22 mouse cellular contexts compared by ENCODE assay signal in the genomic region with DNA sequence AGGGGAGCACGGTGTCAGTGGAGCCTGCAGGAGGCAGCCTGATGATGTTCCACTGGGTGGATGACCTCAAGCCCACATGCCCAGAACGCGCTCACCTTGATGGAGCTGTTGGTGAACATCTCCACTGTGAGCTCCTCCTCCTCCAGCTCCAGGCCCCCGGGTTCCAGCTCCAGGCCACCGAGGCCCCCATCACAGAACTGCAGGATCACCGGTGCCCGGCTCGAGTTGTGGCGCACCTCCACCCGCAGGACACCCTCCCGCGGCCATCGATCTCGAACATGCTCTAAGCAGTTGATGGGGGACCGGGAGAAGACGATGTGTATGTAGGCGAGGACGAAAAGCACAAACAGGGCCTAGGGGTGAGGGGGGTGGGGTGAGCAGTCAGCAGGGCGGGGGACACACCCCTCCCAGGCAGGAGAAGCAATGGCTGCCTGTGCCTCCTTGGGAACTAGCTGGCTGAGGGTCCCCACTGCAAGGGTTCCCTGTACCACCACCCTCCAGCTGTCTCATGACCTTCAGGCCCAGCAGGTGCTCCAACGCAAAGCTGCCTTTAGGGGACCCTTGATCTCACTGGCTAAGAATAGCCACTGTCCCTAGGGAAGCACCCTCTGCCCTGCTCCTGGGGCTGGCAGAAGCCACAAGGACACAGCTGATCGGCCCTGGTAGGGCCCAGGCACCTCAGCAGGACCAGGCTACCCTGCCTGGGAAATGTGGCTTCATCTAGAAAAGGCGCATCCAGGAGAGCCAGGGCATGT. TPM values are rescaled to one million over a fixed set of nuclear protein-coding genes. Genes with fewer than 3 reads are reported as not detected.
DNase-seq lines count a peak whose midpoint lies in the region; ATAC-seq lines count a peak whose summit lies in the region.
"Had no signal": no experiment of that assay in that cellular context is flagged by ENCODE, and none has a peak within 500 bp of the region (broad histone marks: within the 10 kb centered on the region; RNA-seq: fewer than 3 reads in every experiment).

No protein-coding gene starts in this region.

- intact Hi-C loops in heart, postnatal 25 days (cut with DNase I), result no loop called here

- H3K4me3 ChIP-seq in heart, embryonic 10.5 days, result peak overlapping the region; percentile 16; the same call in 1 of the 2 replicates
- no peak overlapping the region for H3K4me3 ChIP-seq in midbrain, embryonic 12.5 days
- no peak overlapping the region for H3K4me3 ChIP-seq in midbrain, embryonic 15.5 days
- H3K4me3 ChIP-seq in heart, embryonic 13.5 days, result no peak overlapping the region
- H3K4me3 ChIP-seq: kidney, embryonic 15.5 days; liver, embryonic 12.5 days; lung, embryonic 15.5 days; neural tube, embryonic 15.5 days had no signal

- no peak for DNase-seq in heart, embryonic 10.5 days (ENCODE audit: low spot score)
- DNase-seq in heart, postnatal 25 days (ENCODE audit: low spot score), result no peak
- peak; percentile 83 for DNase-seq in skeletal muscle tissue, adult 2 months (ENCODE audit: low read depth, low spot score)
- no peak for DNase-seq in kidney, adult 11 months
- DNase-seq: adrenal gland, adult 2 months; cerebellum, postnatal 10 days; embryo, embryonic 11 days; gastrocnemius, postnatal 10 days; left cerebral cortex, postnatal 4 days; right cerebral cortex, postnatal 25 days had no signal

- H3K9ac ChIP-seq in midbrain, embryonic 12.5 days (replicated peaks), result peak overlapping the region; percentile 15; the same call in 1 of the 2 replicates
- no peak overlapping the region for H3K9ac ChIP-seq in midbrain, embryonic 15.5 days
- peak overlapping the region; percentile 12 for H3K9ac ChIP-seq in heart, embryonic 13.5 days
- H3K9ac ChIP-seq: kidney, embryonic 15.5 days; liver, embryonic 12.5 days; lung, embryonic 15.5 days; neural tube, embryonic 15.5 days had no signal

- no peak overlapping the region for H3K4me2 ChIP-seq in midbrain, embryonic 12.5 days (replicated peaks)
- no peak overlapping the region for H3K4me2 ChIP-seq in midbrain, embryonic 15.5 days
- no peak overlapping the region for H3K4me2 ChIP-seq in heart, embryonic 13.5 days
- H3K4me2 ChIP-seq: kidney, embryonic 15.5 days; liver, embryonic 12.5 days; lung, embryonic 15.5 days; neural tube, embryonic 15.5 days had no signal

- no peaks in the 10 kb centered on the region for H3K27me3 ChIP-seq in heart, embryonic 10.5 days (ENCODE audit: insufficient read depth, poor library complexity, severe bottlenecking)
- H3K27me3 ChIP-seq in midbrain, embryonic 12.5 days, result 0 out of 2 replicates have a peak, but pooled peaks cover 4% of the 10 kb centered on the region
- no peaks in the 10 kb centered on the region for H3K27me3 ChIP-seq in midbrain, embryonic 15.5 days (replicated peaks)
- no peaks in the 10 kb centered on the region for H3K27me3 ChIP-seq in heart, embryonic 13.5 days (replicated peaks)
- H3K27me3 ChIP-seq: kidney, embryonic 15.5 days; liver, embryonic 12.5 days; lung, embryonic 15.5 days; neural tube, embryonic 15.5 days had no signal

- H3K9me3 ChIP-seq in heart, embryonic 10.5 days, result no peaks in the 10 kb centered on the region; the same call in 1 of the 2 replicates
- H3K9me3 ChIP-seq in midbrain, embryonic 12.5 days, result no peaks in the 10 kb centered on the region
- H3K9me3 ChIP-seq in midbrain, embryonic 15.5 days, result no peaks in the 10 kb centered on the region
- 0 out of 2 replicates have a peak, but pooled peaks cover 10% of the 10 kb centered on the region for H3K9me3 ChIP-seq in heart, embryonic 13.5 days
- H3K9me3 ChIP-seq: kidney, embryonic 15.5 days; lung, embryonic 15.5 days; neural tube, embryonic 15.5 days had no signal

- ATAC-seq in midbrain, embryonic 12.5 days (ENCODE audit: low FRiP score, low read depth), result no peak
- ATAC-seq in midbrain, embryonic 15.5 days (replicated peaks), result no peak
- ATAC-seq in heart, embryonic 13.5 days (ENCODE audit: extremely low read depth, insufficient number of reproducible peaks, low FRiP score, low TSS enrichment), result no peak
- ATAC-seq: forebrain, embryonic 16.5 days; inflammation-experienced regulatory T-cells, adult 6 months; liver, embryonic 12.5 days had no signal

- H3K4me1 ChIP-seq in heart, embryonic 10.5 days, result peaks cover 49% of the 10 kb centered on the region
- peaks cover 22% of the 10 kb centered on the region for H3K4me1 ChIP-seq in midbrain, embryonic 12.5 days
- H3K4me1 ChIP-seq in midbrain, embryonic 15.5 days, result peaks cover 28% of the 10 kb centered on the region
- H3K4me1 ChIP-seq in heart, embryonic 13.5 days, result peaks cover 39% of the 10 kb centered on the region

- peaks cover 56% of the 10 kb centered on the region for H3K36me3 ChIP-seq in heart, embryonic 10.5 days
- peaks cover 60% of the 10 kb centered on the region for H3K36me3 ChIP-seq in midbrain, embryonic 12.5 days
- peaks cover 42% of the 10 kb centered on the region for H3K36me3 ChIP-seq in midbrain, embryonic 15.5 days (replicated peaks)
- H3K36me3 ChIP-seq in heart, embryonic 13.5 days, result peaks cover 54% of the 10 kb centered on the region

- WGBS in heart, embryonic 10.5 days, result 91% methylated on average over 22 of the region's 22 CpGs
- 96% methylated on average over 22 of the region's 22 CpGs for WGBS in midbrain, embryonic 12.5 days
- WGBS in midbrain, embryonic 15.5 days, result 91% methylated on average over 22 of the region's 22 CpGs
- 86% methylated on average over 22 of the region's 22 CpGs for WGBS in heart, embryonic 13.5 days

- H3K27ac ChIP-seq in heart, embryonic 10.5 days, result peak overlapping the region; percentile 65; the same call in 1 of the 2 replicates
- H3K27ac ChIP-seq in midbrain, embryonic 12.5 days (replicated peaks), result no peak overlapping the region
- no peak overlapping the region for H3K27ac ChIP-seq in midbrain, embryonic 15.5 days
- peak overlapping the region; percentile 6; the same call in 1 of the 2 replicates for H3K27ac ChIP-seq in heart, embryonic 13.5 days (replicated peaks)
- H3K27ac ChIP-seq: kidney, embryonic 15.5 days; liver, embryonic 12.5 days; lung, embryonic 15.5 days; macrophage; neural tube, embryonic 15.5 days; stomach, postnatal 0 days had no signal

RNA-seq across cellular contexts. Expression of gene Tmem259, which starts 4.6 kb away (rescaled TPM):
- 12.7 and 16.4 TPM in 2 replicates for polyA plus RNA-seq in heart, embryonic 10.5 days (2016; fragmentation: Nextera tagmentation; extraction: Ambion mirVana)
- total RNA-seq in heart, postnatal 25 days (2021), result 100 to 1,000 TPM; 110 to 115 TPM
- polyA plus RNA-seq in midbrain, embryonic 12.5 days (2016; fragmentation: Nextera tagmentation; extraction: Ambion mirVana), result 19.3 and 20.9 TPM in 2 replicates
- 24.3 and 28.3 TPM in 2 replicates for polyA plus RNA-seq in midbrain, embryonic 15.5 days (2015; fragmentation: Nextera tagmentation; extraction: Ambion mirVana)
- polyA plus RNA-seq in heart, embryonic 13.5 days (2015; fragmentation: Nextera tagmentation; extraction: Ambion mirVana), result 10.6 and 12.8 TPM in 2 replicates

RNA-seq across cellular contexts. Expression of gene Cnn2, which starts 8.8 kb away (rescaled TPM):
- 408 and 456 TPM in 2 replicates for polyA plus RNA-seq in heart, embryonic 10.5 days (2016; fragmentation: Nextera tagmentation; extraction: Ambion mirVana)
- 10 to 100 TPM; 35.9 to 36.6 TPM for total RNA-seq in heart, postnatal 25 days (2021)
- polyA plus RNA-seq in midbrain, embryonic 12.5 days (2016; fragmentation: Nextera tagmentation; extraction: Ambion mirVana), result 109 and 168 TPM in 2 replicates
- polyA plus RNA-seq in midbrain, embryonic 15.5 days (2015; fragmentation: Nextera tagmentation; extraction: Ambion mirVana), result 28.6 and 34.4 TPM in 2 replicates
- 264 and 271 TPM in 2 replicates for polyA plus RNA-seq in heart, embryonic 13.5 days (2015; fragmentation: Nextera tagmentation; extraction: Ambion mirVana)

RNA-seq across cellular contexts. Expression of gene Grin3b, which starts 9.1 kb away (rescaled TPM):
- 0.30 and 0.34 TPM in 2 replicates for polyA plus RNA-seq in heart, embryonic 10.5 days (2016; fragmentation: Nextera tagmentation; extraction: Ambion mirVana)
- total RNA-seq in heart, postnatal 25 days (2021), result under 1 TPM; 0.14 to 0.21 TPM
- polyA plus RNA-seq in midbrain, embryonic 12.5 days (2016; fragmentation: Nextera tagmentation; extraction: Ambion mirVana), result 0.39 and 0.54 TPM in 2 replicates
- polyA plus RNA-seq in midbrain, embryonic 15.5 days (2015; fragmentation: Nextera tagmentation; extraction: Ambion mirVana), result 0.34 and 0.66 TPM in 2 replicates
- polyA plus RNA-seq in heart, embryonic 13.5 days (2015; fragmentation: Nextera tagmentation; extraction: Ambion mirVana), result 0.09 and 0.11 TPM in 2 replicates
- total RNA-seq: monocyte, adult 5-6 weeks had no signal
- polyA plus RNA-seq: macrophage had no signal

RNA-seq across cellular contexts. Expression of gene Abca7, which starts 16.7 kb away (rescaled TPM):
- 2.8 and 4.1 TPM in 2 replicates for polyA plus RNA-seq in heart, embryonic 10.5 days (2016; fragmentation: Nextera tagmentation; extraction: Ambion mirVana)
- total RNA-seq in heart, postnatal 25 days (2021), result 1 to 10 TPM; 6.5 to 6.7 TPM
- 7.6 and 8.5 TPM in 2 replicates for polyA plus RNA-seq in midbrain, embryonic 12.5 days (2016; fragmentation: Nextera tagmentation; extraction: Ambion mirVana)
- polyA plus RNA-seq in midbrain, embryonic 15.5 days (2015; fragmentation: Nextera tagmentation; extraction: Ambion mirVana), result 4.4 and 4.8 TPM in 2 replicates
- polyA plus RNA-seq in heart, embryonic 13.5 days (2015; fragmentation: Nextera tagmentation; extraction: Ambion mirVana), result 2.2 and 2.6 TPM in 2 replicates

RNA-seq across cellular contexts. Expression of gene Wdr18, which starts 19.6 kb away (rescaled TPM):
- 127 and 155 TPM in 2 replicates for polyA plus RNA-seq in heart, embryonic 10.5 days (2016; fragmentation: Nextera tagmentation; extraction: Ambion mirVana)
- total RNA-seq in heart, postnatal 25 days (2021), result 10 to 100 TPM; 20.5 to 30.1 TPM
- 90.4 and 97.0 TPM in 2 replicates for polyA plus RNA-seq in midbrain, embryonic 12.5 days (2016; fragmentation: Nextera tagmentation; extraction: Ambion mirVana)
- polyA plus RNA-seq in midbrain, embryonic 15.5 days (2015; fragmentation: Nextera tagmentation; extraction: Ambion mirVana), result 87.3 and 87.5 TPM in 2 replicates
- polyA plus RNA-seq in heart, embryonic 13.5 days (2015; fragmentation: Nextera tagmentation; extraction: Ambion mirVana), result 72.4 and 80.9 TPM in 2 replicates

Comparison
In these comparisons a context has a peak if more than half of its experiments do, and no peak if none do; other contexts are left out.
1. H3K27ac ChIP-seq: peak in heart, embryonic 10.5 days (single experiment) and heart, embryonic 13.5 days (single experiment); none in midbrain, embryonic 12.5 days (single experiment) and midbrain, embryonic 15.5 days (single experiment).